Mouse (Mus musculus): ENCODE measurements at regions not wholly inside any gene's neighbourhood (a gene's known extent, or its start where the extent isn't known, plus 50 kb on each side); places are given as distances from the start of the nearest gene placed in this dataset.

GRCm38 (mm10) chr14:72862806-72863526, 153.2 kb upstream of the Fndc3a start:
- TF ChIP-seq CTCF (IDR thresholded peaks at IDR 0.05; ENCODE audit: low read depth, low read length) (no peak), POLR2A (IDR thresholded peaks at IDR 0.05; ENCODE audit: borderline replicate concordance, low read depth, low read length) (no peak)

All from bone marrow macrophage, adult 2 months (primary cell).